Mouse (Mus musculus) forelimb bud, embryonic 11.5 days (tissue): ENCODE data around the gene Gm6592.
A peak's percentile ranks its signal among the peaks of the same experiment; 100 is the strongest.
"Not testable (repeated sequence)": the region's sequence is repeated elsewhere in the genome, so short reads cannot be mapped to it uniquely, and the experiment has no call there.

ENCODE experiments used
- DNase-seq: peaks from one replicate; pipeline ENCODE4 v3.0.0-alpha.2; 2012; ENCODE audit warnings: low read depth, low spot score

Gene Gm6592

DNA sequence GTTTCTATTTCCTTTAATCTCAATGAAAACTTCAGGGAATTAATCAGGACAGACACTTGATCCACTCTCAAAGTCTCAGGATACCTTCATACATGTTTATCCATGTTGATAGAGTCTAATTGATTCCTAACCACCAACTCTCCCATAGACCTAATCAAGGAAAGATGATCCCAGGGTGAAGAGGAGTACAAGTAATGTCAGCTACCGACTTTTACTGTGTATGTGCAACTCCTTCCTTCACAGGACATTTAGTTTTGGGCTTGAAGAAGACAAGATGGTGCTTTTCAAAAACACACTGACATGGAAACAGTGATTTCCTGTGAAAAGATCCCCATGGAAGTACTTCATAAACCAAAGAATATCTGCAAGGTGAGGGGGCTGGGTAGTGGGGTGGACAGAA is at the start of gene Gm6592:
Gene Gm6592 (plus strand): TSS at position 301 of the 400 bp plus-strand sequence.
- no peak for DNase-seq

DNA sequence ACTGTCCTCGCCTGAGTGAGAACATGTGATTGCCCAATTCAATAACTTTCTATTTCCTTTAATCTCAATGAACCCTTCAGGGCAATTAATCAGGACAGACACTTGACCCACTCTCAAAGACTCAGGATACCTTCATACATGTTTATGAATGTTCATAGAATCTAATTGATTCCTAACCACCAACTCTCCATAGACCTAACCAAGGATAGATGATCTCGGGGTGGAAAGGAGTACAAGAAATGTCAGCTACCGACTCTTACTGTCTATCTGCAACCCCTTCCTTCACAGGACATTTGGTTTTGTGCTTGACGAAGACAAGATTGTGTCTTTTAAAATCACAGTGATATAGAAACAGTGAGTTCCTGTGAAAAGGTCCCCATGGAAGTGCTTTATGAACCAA is 40.4 kb upstream of the Gm6592 start, which contains the start of gene Ssxb5:
Gene Ssxb5 (plus strand): TSS at position 301 of the 400 bp plus-strand sequence.
- DNase-seq = not testable (repeated sequence)

DNA sequence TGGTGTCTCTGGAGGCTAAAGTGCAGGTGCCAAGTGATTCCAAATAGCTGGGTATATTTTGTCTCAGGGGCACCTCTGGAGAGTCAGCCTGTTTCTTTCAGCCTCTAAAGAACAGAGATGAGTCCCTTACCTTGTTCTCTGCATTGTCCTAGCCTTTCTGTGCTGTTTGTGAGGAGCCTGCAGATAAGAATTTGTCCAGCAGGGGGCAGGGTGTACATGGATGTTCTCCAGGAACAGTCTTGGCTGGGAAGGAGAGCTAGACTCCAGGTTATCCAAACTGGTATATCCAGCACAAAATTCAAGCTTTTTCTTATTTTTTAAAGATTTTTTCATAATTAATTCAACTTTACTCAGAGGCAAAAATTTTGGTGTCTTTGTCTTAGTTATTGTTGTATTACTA is 11.8 kb upstream of the Gm6592 start:
- peak; percentile 9 for DNase-seq

DNA sequence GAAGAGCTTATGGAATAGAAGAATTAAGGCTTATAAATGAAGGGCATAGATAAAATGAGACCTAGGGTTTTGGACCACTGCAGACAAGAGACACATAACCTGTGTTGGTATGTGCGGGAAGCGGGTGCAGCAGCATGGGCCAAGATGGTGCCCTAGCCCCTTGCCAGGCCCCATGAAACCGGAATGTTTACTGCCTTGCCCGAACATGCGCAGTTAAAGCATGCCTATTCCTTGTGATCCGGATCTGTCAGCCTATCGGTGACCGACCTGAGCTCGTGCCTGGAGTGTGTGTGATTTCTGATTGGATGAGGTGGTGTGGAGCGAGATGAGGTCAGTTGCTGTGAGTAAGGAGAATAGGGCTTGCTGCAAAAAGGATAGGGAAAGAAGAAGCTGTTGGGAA is 8.7 kb downstream of the Gm6592 start:
- DNase-seq = no peak

DNA sequence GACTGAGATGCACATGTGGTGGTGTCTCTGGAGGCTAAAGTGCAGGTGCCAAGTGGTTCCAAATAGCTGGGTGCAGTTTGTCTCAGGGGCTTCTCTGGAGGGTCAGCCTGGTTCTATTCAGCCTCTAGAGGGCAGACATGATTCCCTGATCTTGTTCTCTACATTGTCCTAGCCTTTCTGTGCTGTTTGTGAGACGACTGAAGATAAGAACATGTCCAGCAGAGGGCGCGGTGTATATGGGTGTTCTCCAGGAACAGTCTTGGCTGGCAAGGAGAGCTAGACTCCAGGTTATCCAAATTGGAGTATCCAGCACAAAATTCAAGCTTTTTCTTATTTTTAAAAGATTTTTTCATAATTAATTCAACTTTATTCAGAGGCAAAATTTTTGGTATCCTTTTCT is 20.5 kb downstream of the Gm6592 start:
- peak; percentile 63 for DNase-seq

DNA sequence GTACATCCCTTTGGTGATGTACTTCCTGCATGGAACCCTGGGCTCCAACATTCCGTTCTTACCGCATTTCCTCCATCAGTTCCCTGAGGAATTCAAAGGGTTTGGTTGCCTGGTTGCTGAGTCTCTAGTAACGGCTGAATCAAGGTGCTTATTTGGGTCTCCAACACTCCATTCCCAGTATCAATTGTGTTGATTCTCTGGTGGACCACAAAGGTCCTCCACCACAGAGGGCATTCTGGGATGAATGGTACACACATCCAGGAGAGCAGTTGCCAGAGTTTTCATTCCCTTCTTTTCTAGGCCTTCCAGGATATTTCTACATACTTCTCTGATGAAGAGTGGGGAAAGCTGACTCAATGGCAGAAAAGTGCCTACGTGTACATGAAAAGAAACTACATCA is 30.2 kb downstream of the Gm6592 start, which contains the start of gene Gm5751:
Gene Gm5751 (plus strand): TSS at position 301 of the 400 bp plus-strand sequence.
- not testable (repeated sequence) for DNase-seq

DNA sequence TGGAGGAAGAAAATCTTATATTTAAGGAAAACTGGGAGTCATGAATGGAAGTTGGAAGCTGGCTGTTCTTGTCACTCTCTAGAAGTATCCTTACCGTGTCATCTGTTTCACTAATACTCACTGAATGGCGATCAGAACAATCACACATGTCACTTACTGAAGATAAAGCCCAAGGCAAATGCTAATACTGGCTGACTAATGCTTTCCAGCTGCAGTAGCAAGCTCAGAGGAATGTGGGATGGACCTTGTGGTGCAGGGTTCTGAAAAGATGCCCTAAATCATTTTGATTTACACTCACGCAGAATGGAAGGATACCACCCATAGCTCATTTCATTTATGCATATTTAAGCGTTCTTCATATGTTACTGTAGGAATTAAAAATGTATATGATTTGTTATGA is 40.5 kb downstream of the Gm6592 start:
- DNase-seq = no peak

DNA sequence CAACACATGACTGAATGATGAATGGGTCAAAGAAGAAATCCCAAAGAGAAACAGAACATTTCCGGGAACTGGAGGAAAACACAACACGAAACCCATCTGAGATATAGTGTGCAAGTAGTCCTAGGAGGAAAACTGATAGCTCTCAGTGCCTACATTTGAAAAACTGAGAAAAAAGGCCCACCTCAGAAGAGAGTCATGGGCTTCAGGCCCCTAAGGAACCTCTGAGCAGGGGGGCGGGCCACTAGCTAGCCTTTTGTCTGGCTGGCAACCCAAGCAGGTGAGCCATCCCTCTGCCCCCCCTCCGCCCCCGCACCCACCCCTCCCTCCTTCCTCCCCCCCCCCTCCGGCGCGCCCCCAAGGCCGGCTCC is 48.2 kb downstream of the Gm6592 start:
- no peak for DNase-seq

DNA sequence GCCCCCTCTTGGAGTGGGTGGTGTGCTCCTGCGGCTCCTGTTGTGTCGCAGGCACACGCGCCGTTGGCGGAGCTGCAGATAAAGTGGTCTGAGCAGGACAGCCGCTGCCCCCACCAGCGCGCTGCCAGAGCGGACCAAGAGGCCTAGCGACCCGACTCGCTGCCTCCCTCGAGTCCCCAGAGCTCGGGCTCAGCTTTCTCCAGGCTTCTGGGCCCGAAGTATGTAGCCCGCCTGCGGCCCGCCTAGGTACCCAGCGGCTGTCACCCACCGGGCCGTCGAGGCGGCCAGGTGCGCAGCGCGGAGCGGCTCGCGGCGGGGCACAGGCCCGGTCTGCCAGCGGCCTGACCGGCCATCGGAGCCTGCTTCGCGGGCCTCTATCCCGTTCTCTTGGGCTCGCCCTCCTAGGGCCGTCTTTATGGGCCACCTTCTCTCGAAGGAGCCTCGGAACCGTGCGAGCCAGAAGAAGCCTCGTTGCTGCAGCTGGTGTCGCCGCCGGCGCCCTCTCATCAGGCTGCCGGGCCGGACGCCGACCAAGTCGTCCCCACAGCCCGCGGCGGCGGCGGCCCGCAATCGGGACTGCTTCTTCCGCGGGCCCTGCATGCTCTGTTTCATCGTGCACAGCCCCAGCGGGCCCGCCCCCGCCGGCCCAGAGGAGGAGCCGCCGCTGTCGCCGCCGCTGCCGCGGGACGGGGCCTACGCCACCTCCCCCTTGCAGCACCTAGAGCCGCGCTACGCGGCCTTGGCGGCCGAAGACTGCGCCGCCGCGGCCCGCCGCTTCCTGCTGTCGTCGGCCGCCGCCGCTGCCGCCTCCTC is 48.8 kb downstream of the Gm6592 start, which contains the start of gene B630019K06Rik:
Gene B630019K06Rik (plus strand): TSS at position 40 of the 813 bp plus-strand sequence.
- DNase-seq = peak; percentile 40

DNA sequence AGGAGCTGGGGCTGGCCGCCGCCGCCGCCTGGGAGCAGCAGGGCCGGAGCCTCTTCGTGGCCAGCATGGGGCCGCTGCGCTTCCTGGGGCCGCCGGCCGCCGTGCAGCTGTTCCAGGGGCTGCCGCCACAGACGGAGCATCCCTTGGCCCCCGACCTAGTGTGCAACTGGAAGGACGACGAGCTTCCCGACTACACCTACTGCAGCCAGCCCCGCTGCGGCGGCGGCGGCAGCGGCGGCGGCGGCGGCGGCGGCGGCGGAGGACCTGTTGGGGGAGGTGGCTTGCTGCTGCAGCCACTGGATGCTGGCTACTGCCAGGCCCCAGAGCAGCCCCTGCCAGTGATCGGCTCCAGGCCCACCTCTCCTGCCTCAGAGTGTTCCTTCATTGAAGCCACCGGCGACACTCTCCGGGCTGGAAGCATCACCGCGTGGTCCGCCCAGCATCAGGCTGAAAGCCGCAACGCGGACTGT is 49.4 kb downstream of the Gm6592 start:
- DNase-seq = no peak
